Mouse (Mus musculus) limb, embryonic 14.5 days (tissue): ENCODE results near the gene Insl5. TPM values are rescaled to one million over a fixed set of nuclear protein-coding genes. Genes with fewer than 3 reads are reported as not detected.

Experiments used
- ATAC-seq: fragments of 200-750 bp; cut with Nextera tagmentation; 2 replicates; pipeline ENCODE4 v1.8.0; 2017; ENCODE audit warnings: low read depth, moderate number of reproducible peaks, moderate TSS enrichment; ENCODE audit not compliant: low FRiP score
- DNase-seq: peaks from one replicate; pipeline ENCODE4 v3.0.0-alpha.2; 2015; ENCODE audit warnings: low spot score
- H3K27ac ChIP-seq: fragments of 300-500 bp; sonication (generic); replicated peaks from 2 replicates; pipeline ENCODE4 v1.5.1; 2014; ENCODE audit warnings: low read depth, mild to moderate bottlenecking, low read length, moderate library complexity, mixed read lengths
- H3K27me3 ChIP-seq: fragments of 300-500 bp; sonication (generic); 2 replicates; pipeline ENCODE4 v1.6.1; 2014; ENCODE audit warnings: low read length, mixed read lengths; ENCODE audit not compliant: control insufficient read depth, insufficient read depth
- H3K36me3 ChIP-seq: fragments of 300-500 bp; sonication (generic); 2 replicates; pipeline ENCODE4 v1.6.1; 2014; ENCODE audit warnings: mild to moderate bottlenecking, low read length, moderate library complexity, mixed read lengths; ENCODE audit not compliant: control insufficient read depth, insufficient read depth
- H3K4me1 ChIP-seq: fragments of 300-500 bp; sonication (generic); 2 replicates; pipeline ENCODE4 v1.6.1; 2014; ENCODE audit warnings: antibody characterized with exemption, low read length, mixed read lengths; ENCODE audit not compliant: control insufficient read depth, insufficient read depth
- H3K4me2 ChIP-seq: fragments of 300-500 bp; sonication (generic); replicated peaks from 2 replicates; pipeline ENCODE4 v1.6.1; 2014; ENCODE audit warnings: low read depth, mild to moderate bottlenecking, low read length, moderate library complexity; ENCODE audit not compliant: severe bottlenecking
- H3K4me3 ChIP-seq: fragments of 300-500 bp; sonication (generic); replicated peaks from 2 replicates; pipeline ENCODE4 v1.5.1; 2014; ENCODE audit warnings: low read length
- H3K9ac ChIP-seq: fragments of 300-500 bp; sonication (generic); 2 replicates; pipeline ENCODE4 v1.6.1; 2014; ENCODE audit warnings: mild to moderate bottlenecking, low read depth, low read length, moderate library complexity; ENCODE audit not compliant: severe bottlenecking
- H3K9me3 ChIP-seq: fragments of 300-500 bp; sonication (generic); 2 replicates; pipeline ENCODE4 v1.6.1; 2016; ENCODE audit warnings: low read length; ENCODE audit not compliant: control insufficient read depth
- POLR2A ChIP-seq: fragments of 200-500 bp; IDR thresholded peaks from 2 replicates; pipeline ENCODE4 v1.8.0; 2012; ENCODE audit warnings: inconsistent platforms, mild to moderate bottlenecking, moderate library complexity, borderline replicate concordance; ENCODE audit not compliant: insufficient read depth, insufficient read length; ENCODE audit errors: extremely low read depth
- WGBS: fragments of 180-500 bp; shearing (Covaris S2); extraction: QIAGEN DNeasy Blood & Tissue Kit; methylation state at CpG from one replicate; pipeline ENCODE4 v1.1.7; 2014; 5-methylcytosine and 5-hydroxymethylcytosine counted together
- polyA plus RNA-seq, 2 experiments: library from polyadenylated mRNA; depleted of rRNA in 1 of 2; stranded (reverse) in 1 of 2; unstranded in 1 of 2; fragments of >200 nt; fragmentation: Nextera tagmentation in 1 of 2; extraction: Ambion mirVana in 1 of 2; gene quantifications; 2 replicates each; pipeline versions ENCODE4 v1.2.1 to v1.2.3; 2012 to 2014

Insl5 gene
- polyA plus RNA-seq, 2 experiments: 0.52 TPM; not detected in 1

- DNase-seq (no peak), ATAC-seq (no peak)
- Histone ChIP-seq H3K4me2 (no peak overlapping the region), H3K9me3 (no peaks in the 10 kb centered on the region), H3K36me3 (no peaks in the 10 kb centered on the region), H3K27me3 (no peaks in the 10 kb centered on the region), H3K27ac (no peak overlapping the region), H3K4me3 (no peak overlapping the region), H3K4me1 (no peaks in the 10 kb centered on the region; the same call in 1 of the 2 replicates), H3K9ac (no peak overlapping the region)
- no peak for TF ChIP-seq POLR2A
- WGBS: 63% methylated on average over 11 of the region's 11 CpGs
Measured at GRCm38 (mm10) chr4:102990595-102991340, 35.9 kb downstream of the Insl5 start.

GRCm38 (mm10) chr4:102990016-102990415 is 36.6 kb downstream of the Insl5 start:
- H3K9me3 ChIP-seq: no peaks in the 10 kb centered on the region
- no peaks in the 10 kb centered on the region; the same call in 1 of the 2 replicates for H3K4me1 ChIP-seq
- H3K27me3 ChIP-seq: no peaks in the 10 kb centered on the region
- no peak overlapping the region for H3K4me2 ChIP-seq
- no peak for DNase-seq
- ATAC-seq: no peak
- no peak overlapping the region for H3K9ac ChIP-seq
- H3K4me3 ChIP-seq: no peak overlapping the region
- WGBS: 72% methylated on average over 4 of the region's 4 CpGs
- no peak for TF ChIP-seq POLR2A
- H3K27ac ChIP-seq: no peak overlapping the region
- H3K36me3 ChIP-seq: no peaks in the 10 kb centered on the region

- H3K9ac ChIP-seq: no peak overlapping the region
- no peaks in the 10 kb centered on the region; the same call in 1 of the 2 replicates for H3K4me1 ChIP-seq
- no peak for DNase-seq
- H3K9me3 ChIP-seq: no peaks in the 10 kb centered on the region
- no peak for TF ChIP-seq POLR2A
- no peak overlapping the region for H3K27ac ChIP-seq
- WGBS: 88% methylated on average over 5 of the region's 5 CpGs
- no peak for ATAC-seq
- H3K36me3 ChIP-seq: no peaks in the 10 kb centered on the region
- no peak overlapping the region for H3K4me2 ChIP-seq
- no peak overlapping the region for H3K4me3 ChIP-seq
- no peaks in the 10 kb centered on the region for H3K27me3 ChIP-seq
Measured at GRCm38 (mm10) chr4:102989391-102989790, 37.3 kb downstream of the Insl5 start.

GRCm38 (mm10) chr4:102988526-102988925 is 38.1 kb downstream of the Insl5 start:
- Histone ChIP-seq H3K27ac (no peak overlapping the region), H3K27me3 (no peaks in the 10 kb centered on the region), H3K4me3 (no peak overlapping the region), H3K4me2 (no peak overlapping the region), H3K9ac (no peak overlapping the region), H3K4me1 (no peaks in the 10 kb centered on the region; the same call in 1 of the 2 replicates), H3K36me3 (no peaks in the 10 kb centered on the region), H3K9me3 (no peaks in the 10 kb centered on the region)
- no peak for ATAC-seq
- TF ChIP-seq POLR2A: no peak
- no peak for DNase-seq
- 75% methylated on average over 6 of the region's 6 CpGs for WGBS

GRCm38 (mm10) chr4:102987756-102988155 is 38.9 kb downstream of the Insl5 start:
- Histone ChIP-seq H3K27me3 (no peaks in the 10 kb centered on the region), H3K4me2 (no peak overlapping the region), H3K9ac (no peak overlapping the region), H3K4me3 (no peak overlapping the region), H3K4me1 (no peaks in the 10 kb centered on the region; the same call in 1 of the 2 replicates), H3K27ac (no peak overlapping the region), H3K9me3 (no peaks in the 10 kb centered on the region), H3K36me3 (no peaks in the 10 kb centered on the region)
- DNase-seq (no peak), ATAC-seq (no peak)
- no peak for TF ChIP-seq POLR2A
- WGBS: 74% methylated on average over 2 of the region's 2 CpGs
